Mouse (Mus musculus): Measurements from ENCODE around the gene Ccl1.

Gene Ccl1

GRCm38 (mm10) chr11:82305590-82305989 lies at the start of gene Ccl1:
Gene Ccl1 (minus strand): TSS chr11:82305690.
- no peak for DNase-seq (ENCODE audit: extremely low spot score)

DNA sequence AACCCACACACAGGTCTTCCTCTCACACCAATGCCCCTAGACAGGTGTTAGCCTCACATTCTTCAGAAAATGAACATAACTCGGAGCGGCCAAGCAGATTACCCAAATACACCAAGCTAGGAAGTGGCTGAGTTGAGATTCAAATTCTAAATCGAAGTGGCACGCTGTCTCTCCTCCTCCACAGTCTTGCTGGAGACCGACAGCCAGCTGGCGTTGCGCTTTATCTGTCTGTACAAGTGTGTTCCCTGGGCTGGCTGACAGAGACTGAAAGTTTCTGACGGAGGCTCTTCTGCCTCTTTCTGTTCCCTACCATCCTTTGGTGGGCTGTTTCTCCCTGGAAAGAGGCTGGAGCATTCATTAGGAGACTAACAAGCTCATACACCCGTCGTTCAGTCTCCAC lies 45.5 kb upstream of the Ccl1 start:
- DNase-seq (ENCODE audit: extremely low spot score) = no peak

GRCm38 (mm10) chr11:82340900-82341299 lies 35.4 kb upstream of the Ccl1 start:
- DNase-seq (ENCODE audit: extremely low spot score) = no peak

- DNase-seq (ENCODE audit: extremely low spot score) = no peak
These were observed 34.9 kb upstream of the Ccl1 start for GRCm38 (mm10) chr11:82340416-82340815.

GRCm38 (mm10) chr11:82339921-82340401 lies 34.5 kb upstream of the Ccl1 start:
- peak; percentile 33 for DNase-seq (ENCODE audit: extremely low spot score)

- peak; percentile 39 for DNase-seq (ENCODE audit: extremely low spot score)
These were observed 7.7 kb upstream of the Ccl1 start for GRCm38 (mm10) chr11:82313153-82313552.

- DNase-seq (ENCODE audit: extremely low spot score) = no peak
These were observed 5.0 kb upstream of the Ccl1 start for GRCm38 (mm10) chr11:82310336-82311045.

DNA sequence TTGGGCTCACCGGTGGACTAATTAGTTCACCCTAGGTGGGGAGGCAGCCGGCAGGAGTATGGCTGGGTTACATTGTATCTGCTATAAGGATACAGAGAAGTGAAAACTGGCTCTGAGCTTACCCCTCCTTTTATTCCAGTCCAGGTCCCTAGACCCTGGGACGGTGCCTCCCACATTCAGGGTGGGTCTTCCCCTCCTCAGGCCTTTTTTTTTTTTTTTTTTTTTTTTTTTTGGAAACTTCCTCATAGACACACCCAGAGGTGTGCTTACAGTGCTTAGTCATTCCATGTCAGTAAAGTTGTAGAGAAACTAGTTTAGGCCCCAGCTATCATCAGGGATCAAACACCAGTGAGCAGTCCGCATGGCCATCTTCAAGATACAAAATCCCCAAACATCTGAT lies 7.6 kb downstream of the Ccl1 start:
- DNase-seq (ENCODE audit: extremely low spot score) = no peak

DNA sequence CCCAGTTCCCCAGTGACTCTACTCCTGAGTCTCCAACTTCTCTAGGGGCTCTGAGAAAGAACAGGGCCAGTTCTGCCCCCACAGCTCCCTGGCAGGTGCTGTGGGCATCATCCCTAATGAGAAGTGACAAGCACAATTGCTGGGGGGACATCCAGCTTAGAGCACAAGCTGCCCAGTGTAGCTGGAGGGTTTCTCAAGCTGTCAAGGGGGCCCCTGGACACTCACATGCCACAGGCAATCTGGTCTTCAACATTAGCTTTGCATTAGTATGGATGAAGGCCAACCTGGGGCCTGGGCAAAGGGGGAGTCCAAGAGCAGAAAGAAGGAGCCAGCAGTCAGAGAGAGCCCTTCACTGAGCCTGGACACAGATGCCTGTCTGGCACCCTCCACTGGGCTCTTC lies 14.6 kb downstream of the Ccl1 start:
- DNase-seq (ENCODE audit: extremely low spot score) = no peak

DNA sequence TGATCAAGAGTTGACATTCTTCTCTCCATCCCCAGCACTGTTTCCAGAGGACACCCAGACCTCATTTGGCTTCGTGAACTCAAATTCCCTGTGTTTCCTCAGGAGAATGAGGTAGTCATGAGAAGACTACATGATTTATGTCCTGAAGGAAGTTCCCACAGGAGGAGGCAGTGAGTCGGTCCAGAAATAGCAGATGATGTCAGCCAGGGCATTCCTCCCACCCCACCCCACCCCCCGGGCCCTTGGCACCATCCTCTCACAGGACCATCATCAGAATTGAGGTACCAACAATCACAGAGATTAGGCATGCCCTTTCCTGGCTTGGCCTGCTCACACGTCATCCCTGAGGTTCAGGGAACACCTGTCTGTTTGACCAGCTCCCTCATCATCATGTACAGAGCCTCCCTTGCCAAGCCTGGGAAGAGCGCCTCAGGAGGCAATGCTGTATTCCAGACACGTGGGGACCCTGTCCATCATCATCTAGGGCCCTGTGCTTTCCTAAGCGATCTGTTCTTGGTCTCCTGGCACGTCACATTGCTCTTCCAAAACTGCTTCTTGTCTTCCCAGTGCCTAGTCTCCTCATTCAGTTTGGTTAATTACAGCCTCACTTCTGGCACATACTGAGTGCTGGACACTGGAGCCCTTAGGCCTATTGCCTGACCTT lies 31.2 kb downstream of the Ccl1 start:
- no peak for DNase-seq (ENCODE audit: extremely low spot score)

DNA sequence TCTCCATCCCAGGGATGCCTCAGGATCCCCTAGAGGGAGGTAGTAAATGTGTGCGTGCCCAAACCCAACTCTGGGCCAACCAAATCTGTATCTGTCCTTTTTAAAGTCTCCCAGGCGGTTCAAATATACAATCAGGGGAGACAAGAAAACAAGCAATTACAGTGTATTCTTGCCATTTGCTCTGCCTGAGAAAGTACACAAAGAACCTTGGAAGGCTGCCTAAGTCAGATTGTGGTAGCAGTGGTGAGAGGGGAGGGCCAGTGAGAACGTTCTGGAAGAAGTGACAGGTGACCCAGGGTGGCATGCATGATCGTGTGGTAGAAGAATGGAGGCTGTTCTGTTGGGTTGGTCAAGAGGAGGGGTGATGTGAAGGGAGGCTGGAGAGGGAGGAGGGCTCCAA lies 46.4 kb downstream of the Ccl1 start:
- DNase-seq (ENCODE audit: extremely low spot score) = no peak

- peak; percentile 45 for DNase-seq (ENCODE audit: extremely low spot score)
These were observed 49.9 kb downstream of the Ccl1 start for GRCm38 (mm10) chr11:82255601-82256000.

GRCm38 (mm10) chr11:82253421-82253820 lies 52.1 kb downstream of the Ccl1 start:
- DNase-seq (ENCODE audit: extremely low spot score) = no peak

DNA sequence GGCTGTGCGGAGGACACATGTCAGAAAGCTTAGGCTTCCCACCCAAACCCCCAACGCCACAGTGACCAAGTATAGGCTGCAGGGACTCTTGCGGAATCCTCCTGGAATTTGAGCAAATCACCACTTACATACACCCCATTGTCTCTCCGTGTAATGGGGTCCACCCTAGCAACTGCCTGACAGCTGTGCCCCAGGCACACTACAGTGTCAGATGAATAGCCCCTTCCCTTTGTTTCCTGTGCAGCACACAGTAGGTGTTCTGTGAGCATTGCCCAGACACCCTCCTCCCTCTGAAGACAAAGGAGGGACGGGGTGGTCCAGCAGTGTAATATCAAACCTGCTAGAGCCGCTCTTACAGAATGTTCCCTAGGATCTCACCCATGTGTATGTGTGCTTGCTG lies 54.2 kb downstream of the Ccl1 start:
- no peak for DNase-seq (ENCODE audit: extremely low spot score)

GRCm38 (mm10) chr11:82249945-82250344 lies 55.5 kb downstream of the Ccl1 start:
- DNase-seq (ENCODE audit: extremely low spot score) = no peak

DNA sequence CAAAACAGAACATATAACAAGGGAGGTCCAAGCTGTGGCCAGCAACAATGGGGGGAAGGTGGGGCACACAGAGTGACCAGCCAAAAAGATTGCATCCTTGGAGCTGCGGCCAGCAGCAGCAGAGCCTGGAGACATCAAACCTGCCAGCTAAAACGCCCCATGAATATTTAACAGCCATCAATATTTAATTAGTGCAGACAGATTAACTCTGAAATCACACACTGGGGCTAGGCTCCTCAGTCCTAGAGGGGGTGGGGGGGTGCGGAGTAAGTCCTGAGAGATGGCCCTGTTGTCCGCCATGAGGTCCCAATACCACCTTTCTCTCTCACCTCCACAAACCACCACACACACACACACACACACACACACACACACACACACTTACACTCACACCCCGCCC lies 68.1 kb downstream of the Ccl1 start:
- DNase-seq (ENCODE audit: extremely low spot score) = no peak

DNA sequence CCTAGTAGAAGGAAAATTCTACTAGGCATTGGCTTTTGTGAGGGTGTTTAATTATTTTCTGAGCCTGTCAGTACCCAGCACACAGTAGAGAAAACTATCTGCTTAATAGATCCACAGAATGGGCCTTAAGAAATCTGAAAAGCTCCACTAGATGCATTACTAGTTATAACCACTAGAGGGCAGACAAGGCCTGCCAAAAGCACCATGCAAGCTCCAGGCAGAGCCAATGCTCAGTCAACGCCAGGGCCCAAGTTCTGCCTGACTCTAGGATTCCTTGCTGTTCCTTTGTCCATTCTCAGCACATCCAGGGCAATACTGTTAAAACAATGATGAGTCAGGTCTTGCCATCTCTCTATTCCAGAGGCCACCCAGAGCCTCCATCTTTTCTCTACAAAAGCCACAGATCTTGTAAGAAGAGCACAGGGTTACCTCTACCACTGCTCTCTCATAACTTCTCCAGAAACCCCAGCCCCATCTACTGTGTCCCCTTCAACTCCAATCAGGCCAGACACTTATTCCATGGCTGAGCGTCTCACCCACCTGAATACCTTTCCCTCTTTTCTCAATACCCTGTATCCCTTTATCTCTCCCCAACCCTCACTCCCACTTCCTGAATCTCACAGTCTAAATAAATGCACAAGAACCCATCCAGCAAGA lies 69.8 kb downstream of the Ccl1 start:
- peak; percentile 69 for DNase-seq (ENCODE audit: extremely low spot score)

GRCm38 (mm10) chr11:82233991-82234390 lies 71.5 kb downstream of the Ccl1 start:
- DNase-seq (ENCODE audit: extremely low spot score) = no peak

DNA sequence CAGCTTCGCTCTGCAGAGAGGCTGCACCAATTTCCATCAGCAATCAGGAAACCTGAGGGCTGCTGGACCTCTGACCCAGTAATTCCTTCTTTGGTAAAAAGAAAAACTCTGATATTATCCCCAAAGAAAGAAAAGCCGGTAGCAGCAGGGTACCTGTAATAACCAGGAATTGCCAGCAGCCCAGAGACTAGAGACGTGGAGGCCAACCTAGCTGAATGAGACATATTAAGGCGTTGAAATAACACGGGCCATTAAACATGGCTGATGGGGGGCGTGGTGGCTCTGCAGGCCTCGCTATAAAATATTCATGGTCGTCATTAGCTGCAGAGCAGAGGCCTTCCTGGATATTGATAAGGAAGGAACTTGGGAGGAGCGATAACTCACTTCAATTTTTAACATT lies 78.5 kb downstream of the Ccl1 start:
- no peak for DNase-seq (ENCODE audit: extremely low spot score)

GRCm38 (mm10) chr11:82225936-82226335 lies 79.6 kb downstream of the Ccl1 start:
- no peak for DNase-seq (ENCODE audit: extremely low spot score)

- no peak for DNase-seq (ENCODE audit: extremely low spot score)
These were observed 89.0 kb downstream of the Ccl1 start for GRCm38 (mm10) chr11:82216531-82216930.

DNA sequence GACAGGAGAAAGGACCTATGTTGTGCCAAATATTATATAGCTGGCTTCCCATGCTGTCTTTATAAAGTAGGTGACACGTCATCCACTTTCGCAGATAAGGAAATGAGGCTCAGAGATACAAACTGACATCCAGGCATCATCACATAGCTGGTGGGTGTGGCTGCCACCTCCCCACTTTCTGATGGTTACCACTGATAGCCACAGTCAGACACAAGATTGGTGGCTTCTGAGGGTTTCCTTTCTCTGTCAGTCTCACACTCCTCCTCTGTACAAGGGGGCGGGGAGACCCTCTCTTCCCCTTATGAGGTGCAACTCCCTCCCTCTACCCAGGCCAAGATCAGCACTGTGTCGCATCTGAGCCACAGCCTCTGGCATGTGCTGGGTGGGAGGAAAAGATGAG lies 91.1 kb downstream of the Ccl1 start:
- DNase-seq (ENCODE audit: extremely low spot score) = no peak

DNA sequence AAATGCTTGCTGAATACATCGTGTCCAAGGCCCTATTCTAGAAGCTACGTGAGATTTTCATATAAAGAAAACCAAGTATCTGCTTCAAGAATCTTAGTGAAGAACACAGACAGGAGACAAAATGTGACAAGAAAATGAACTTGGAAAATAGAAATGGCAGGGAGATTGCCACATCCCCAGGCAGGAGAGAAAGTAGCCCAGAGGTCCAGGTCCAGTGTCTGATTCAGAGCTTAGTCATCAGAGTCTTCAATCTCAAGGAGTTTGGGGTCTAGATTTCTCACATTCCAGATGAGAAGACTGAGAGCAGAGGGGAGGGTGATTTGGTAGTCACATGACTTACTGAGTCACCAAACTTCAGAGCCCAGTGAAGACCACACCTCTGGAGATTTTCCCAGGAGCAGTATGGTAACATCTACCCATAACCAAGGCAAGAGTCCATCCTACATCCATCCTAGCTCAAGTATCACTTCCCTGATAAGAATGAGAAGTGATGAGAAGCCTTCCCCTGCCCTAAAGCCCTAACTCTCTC lies 98.5 kb downstream of the Ccl1 start:
- no peak for DNase-seq (ENCODE audit: extremely low spot score)

Data from embryo, embryonic 9.5 days (tissue).